Mouse (Mus musculus): Measurements from ENCODE around the gene Pik3r5. TPM values are rescaled to one million over a fixed set of nuclear protein-coding genes. Genes with fewer than 3 reads are reported as not detected.

The Pik3r5 gene
- polyA plus RNA-seq, 1 experiment from 2014 or later, result 0.74 TPM

- no peak for ATAC-seq (ENCODE audit: low FRiP score)
- Histone ChIP-seq H3K9ac (ENCODE audit: low read depth, low read length) (no peak overlapping the region), H3K4me3 (ENCODE audit: low read depth, low read length) (no peak overlapping the region), H3K27me3 (ENCODE audit: control insufficient read depth, insufficient read depth, low read length) (no peaks in the 10 kb centered on the region), H3K4me1 (replicated peaks; ENCODE audit: control insufficient read depth, insufficient read depth, low read length) (no peaks in the 10 kb centered on the region), H3K4me2 (replicated peaks; ENCODE audit: low read depth, low read length) (no peak overlapping the region), H3K36me3 (ENCODE audit: control insufficient read depth, insufficient read depth, low read length) (no peaks in the 10 kb centered on the region), H3K27ac (ENCODE audit: low read depth, low read length) (no peak overlapping the region), H3K9me3 (ENCODE audit: control insufficient read depth, low read length) (no peaks in the 10 kb centered on the region)
- WGBS, result 61% methylated on average over 7 of the region's 7 CpGs
- DNase-seq (ENCODE audit: low spot score), result no peak
These were observed 113.3 kb downstream of the Pik3r5 start for GRCm38 (mm10) chr11:68545172-68545571.

GRCm38 (mm10) chr11:68545682-68546222 is 113.8 kb downstream of the Pik3r5 start:
- H3K36me3 ChIP-seq (ENCODE audit: control insufficient read depth, insufficient read depth, low read length), result no peaks in the 10 kb centered on the region
- H3K4me3 ChIP-seq (ENCODE audit: low read depth, low read length), result no peak overlapping the region
- no peaks in the 10 kb centered on the region for H3K9me3 ChIP-seq (ENCODE audit: control insufficient read depth, low read length)
- H3K9ac ChIP-seq (ENCODE audit: low read depth, low read length), result no peak overlapping the region
- H3K4me2 ChIP-seq (replicated peaks; ENCODE audit: low read depth, low read length), result no peak overlapping the region
- DNase-seq (ENCODE audit: low spot score) (no peak), ATAC-seq (ENCODE audit: low FRiP score) (no peak)
- no peak overlapping the region for H3K27ac ChIP-seq (ENCODE audit: low read depth, low read length)
- whole genome bisulfite sequencing, result 84% methylated on average over 8 of the region's 8 CpGs
- no peaks in the 10 kb centered on the region for H3K27me3 ChIP-seq (ENCODE audit: control insufficient read depth, insufficient read depth, low read length)
- H3K4me1 ChIP-seq (replicated peaks; ENCODE audit: control insufficient read depth, insufficient read depth, low read length), result no peaks in the 10 kb centered on the region

Other genes with a start within 250 kb of the Pik3r5 start
- gene Ntn1, start 31.3 kb upstream of the Pik3r5 start, polyA plus RNA-seq (2014; fragmentation: Nextera tagmentation; extraction: Ambion mirVana), result 7.7 and 11.9 TPM in 2 replicates
- 1.2 TPM in 2 replicates for gene Pik3r6, start 70.9 kb downstream of the Pik3r5 start, polyA plus RNA-seq (2014; fragmentation: Nextera tagmentation; extraction: Ambion mirVana)
- gene Mfsd6l, start 124.1 kb downstream of the Pik3r5 start, polyA plus RNA-seq (2014; fragmentation: Nextera tagmentation; extraction: Ambion mirVana), result 0.10 TPM in 1 of 2 replicates, not detected in the other
- 1.4 and 1.6 TPM in 2 replicates for gene Ccdc42, start 154.9 kb downstream of the Pik3r5 start, polyA plus RNA-seq (2014; fragmentation: Nextera tagmentation; extraction: Ambion mirVana)

Data from hindbrain, embryonic 11.5 days (tissue).